In the genomic region with DNA sequence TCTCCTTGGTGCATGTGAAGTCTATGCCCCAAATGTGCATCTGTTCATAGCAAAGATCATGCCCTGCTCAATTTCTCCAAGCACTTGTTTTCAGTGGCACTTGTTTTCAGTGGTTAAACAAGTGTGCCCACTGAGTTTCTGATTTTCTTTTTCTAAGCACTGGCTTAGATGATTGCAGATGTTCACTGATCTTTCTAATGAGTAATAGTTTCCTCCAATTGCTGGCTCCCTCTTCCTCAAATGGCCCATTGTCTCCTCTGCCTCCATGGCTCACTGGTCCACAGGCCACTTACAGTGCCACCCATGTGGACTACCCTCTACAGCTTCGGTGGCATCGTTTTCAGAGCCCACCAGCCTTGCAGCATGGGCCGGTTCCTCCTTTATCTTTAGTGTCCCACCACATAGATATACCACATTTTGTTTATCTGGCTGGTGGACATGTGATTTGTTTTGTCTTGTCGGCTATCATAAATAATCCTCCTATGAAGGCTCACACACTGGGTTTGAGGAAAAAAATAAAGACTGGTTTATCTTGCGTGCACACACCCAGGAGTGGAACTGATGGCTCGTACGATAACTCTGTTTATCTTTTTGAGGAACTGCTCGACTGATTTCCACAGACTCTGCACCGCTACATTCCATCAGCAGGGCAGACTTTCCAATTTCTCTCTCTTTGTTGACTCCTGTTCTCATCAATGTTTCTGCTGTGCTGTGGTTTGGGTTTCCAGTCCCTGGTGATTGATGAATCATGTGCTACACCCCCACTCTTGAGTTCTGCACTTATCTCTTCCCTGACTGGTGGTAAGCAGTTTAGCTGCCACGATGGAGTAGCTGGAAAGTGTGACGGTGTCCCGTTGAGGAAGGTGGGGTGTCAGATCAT, we compare ENCODE assay signal across 10 mouse cellular contexts. TPM values are rescaled to one million over a fixed set of nuclear protein-coding genes. Genes with fewer than 3 reads are reported as not detected.
A peak's percentile ranks its signal among the peaks of the same experiment; 100 is the strongest.
DNase-seq lines count a peak whose midpoint lies in the region; ATAC-seq lines count a peak whose summit lies in the region.
"Had no signal": no experiment of that assay in that cellular context is flagged by ENCODE, and none has a peak within 500 bp of the region (broad histone marks: within the 10 kb centered on the region; RNA-seq: fewer than 3 reads in every experiment).

No protein-coding gene starts in this region.

- ATAC-seq in megakaryocyte, adult 5-6 weeks (ENCODE audit: poor library complexity, severe bottlenecking), result peak; percentile 81

- DNase-seq in CD4-positive helper T cell, adult 2 months (ENCODE audit: low read depth, low spot score), result peak; percentile 79
- peak; percentile 69 for DNase-seq in MEL-GATA-1-ER (ENCODE audit: extremely low read depth, low read depth)
- peak; percentile 73 for DNase-seq in induced T-regulatory cell, adult 2 months (ENCODE audit: low read depth)
- DNase-seq in thymus, postnatal 36 days, result no peak
- DNase-seq in kidney, postnatal 4 days, result no peak
- no peak for DNase-seq in kidney, adult 8-10 months
- DNase-seq in kidney, postnatal 10 days, result no peak
- DNase-seq: gastrocnemius, postnatal 14 days had no signal

RNA-seq across cellular contexts. Expression of a gene that starts 58.2 kb away (rescaled TPM):
- total RNA-seq in megakaryocyte, adult 5-6 weeks (2015), result not detected in 2 replicates
- total RNA-seq in megakaryocyte, adult 5-6 weeks (2017), result not detected in 2 replicates
- total RNA-seq: adrenal gland, postnatal 4 days; gastrocnemius, postnatal 14 days had no signal

RNA-seq across cellular contexts. Expression of a gene that starts 58.6 kb away (rescaled TPM):
- 14.7 and 15.4 TPM in 2 replicates for total RNA-seq in megakaryocyte, adult 5-6 weeks (2015)
- 6.5 and 6.9 TPM in 2 replicates for total RNA-seq in megakaryocyte, adult 5-6 weeks (2017)

Comparison
In these comparisons a context has a peak if more than half of its experiments do, and no peak if none do; other contexts are left out.
1. DNase-seq: peak in CD4-positive helper T cell, adult 2 months (single experiment), MEL-GATA-1-ER (single experiment) and induced T-regulatory cell, adult 2 months (single experiment); none in thymus, postnatal 36 days (0 of 2), kidney, postnatal 4 days (0 of 2), kidney, adult 8-10 months (0 of 2) and kidney, postnatal 10 days (single experiment).